Mouse (Mus musculus) layer of hippocampus, adult 2 months (tissue): ENCODE data around the gene Gm43720. TPM values are rescaled to one million over a fixed set of nuclear protein-coding genes. Genes with fewer than 3 reads are reported as not detected.

ENCODE experiments used
- DNase-seq, 2 experiments: peaks; one replicate each; pipeline ENCODE4 v3.0.0; 2022; ENCODE audit warnings: low spot score in 2 of 2
- H3K27ac ChIP-seq: fragments of 200-600 bp; 2 replicates; pipeline ENCODE4 v1.8.1; 2022
- H3K4me3 ChIP-seq: fragments of 200-600 bp; 2 replicates; pipeline ENCODE4 v1.8.1; 2022; ENCODE audit warnings: mild to moderate bottlenecking
- CTCF ChIP-seq: fragments of 200-600 bp; conservative IDR thresholded peaks from 2 replicates; pipeline ENCODE4 v1.8.1; 2022; ENCODE audit warnings: antibody characterized with exemption, mild to moderate bottlenecking, moderate library complexity
- total RNA-seq, 2 experiments: library from RNA; stranded (reverse); gene quantifications; 2 replicates each; pipeline ENCODE4 v1.2.3; 2021

The Gm43720 gene
- total RNA-seq, 2 experiments from 2014 or later, result 0.12 TPM; not detected in 1

GRCm38 (mm10) chr5:138258078-138258477 lies 21.7 kb downstream of the Gm43720 start:
- no peak for TF ChIP-seq CTCF
- Histone ChIP-seq H3K4me3 (no peak overlapping the region), H3K27ac (no peak overlapping the region)
- no peak for DNase-seq

- H3K27ac ChIP-seq, result no peak overlapping the region
- no peak for TF ChIP-seq CTCF
- DNase-seq, result no peak
- no peak overlapping the region for H3K4me3 ChIP-seq
These were observed 22.2 kb downstream of the Gm43720 start for GRCm38 (mm10) chr5:138257585-138257978.

- H3K27ac ChIP-seq, result no peak overlapping the region
- no peak overlapping the region for H3K4me3 ChIP-seq
- no peak for TF ChIP-seq CTCF
- DNase-seq, result no peak
These were observed 22.7 kb downstream of the Gm43720 start for GRCm38 (mm10) chr5:138256966-138257584.

- H3K27ac ChIP-seq, result peak overlapping the region; percentile 93
- no peak for TF ChIP-seq CTCF
- DNase-seq, result peak in 1 of 2 experiments; percentile 23
- H3K4me3 ChIP-seq, result peak overlapping the region; percentile 95
These were observed 23.7 kb downstream of the Gm43720 start for GRCm38 (mm10) chr5:138256094-138256467.

- Histone ChIP-seq H3K27ac (peak within 1 kb of the TSS; percentile 93), H3K4me3 (peak within 1 kb of the TSS; percentile 95)
- DNase-seq, result peak; percentile 91 to 97
- TF ChIP-seq CTCF, result peak; percentile 22
These were observed 24.2 kb downstream of the Gm43720 start, which contains the start of gene Lamtor4 for GRCm38 (mm10) chr5:138255353-138256093. Gene Lamtor4 (plus strand): TSS chr5:138255482.

GRCm38 (mm10) chr5:138253061-138253460 lies 26.7 kb downstream of the Gm43720 start:
- DNase-seq, result no peak
- no peak overlapping the region for H3K4me3 ChIP-seq
- H3K27ac ChIP-seq, result no peak overlapping the region
- no peak; the same call in 1 of the 2 replicates for TF ChIP-seq CTCF

- no peak overlapping the region for H3K27ac ChIP-seq
- no peak overlapping the region for H3K4me3 ChIP-seq
- DNase-seq, result no peak
- no peak for TF ChIP-seq CTCF
These were observed 28.6 kb downstream of the Gm43720 start for GRCm38 (mm10) chr5:138251144-138251543.

- DNase-seq, result no peak
- TF ChIP-seq CTCF, result no peak
- no peak overlapping the region for H3K4me3 ChIP-seq
- H3K27ac ChIP-seq, result no peak overlapping the region
These were observed 38.2 kb downstream of the Gm43720 start for GRCm38 (mm10) chr5:138241511-138241910.

- Histone ChIP-seq H3K27ac (no peak overlapping the region), H3K4me3 (no peak overlapping the region)
- DNase-seq, result no peak
- no peak for TF ChIP-seq CTCF
These were observed 45.5 kb downstream of the Gm43720 start for GRCm38 (mm10) chr5:138234224-138234623.

- no peak overlapping the region for H3K27ac ChIP-seq
- H3K4me3 ChIP-seq, result no peak overlapping the region
- no peak for TF ChIP-seq CTCF
- DNase-seq, result no peak
These were observed 46.0 kb downstream of the Gm43720 start for GRCm38 (mm10) chr5:138233778-138234177.

- no peak for DNase-seq
- no peak for TF ChIP-seq CTCF
- no peak overlapping the region for H3K4me3 ChIP-seq
- H3K27ac ChIP-seq, result no peak overlapping the region
These were observed 50.2 kb downstream of the Gm43720 start for GRCm38 (mm10) chr5:138229511-138229910.

GRCm38 (mm10) chr5:138228026-138228425 lies 51.7 kb downstream of the Gm43720 start:
- Histone ChIP-seq H3K27ac (no peak overlapping the region), H3K4me3 (no peak overlapping the region)
- peak; percentile 74 for TF ChIP-seq CTCF
- DNase-seq, result no peak

- DNase-seq, result no peak
- H3K4me3 ChIP-seq, result no peak overlapping the region
These were observed 52.4 kb downstream of the Gm43720 start for GRCm38 (mm10) chr5:138227367-138227766.

GRCm38 (mm10) chr5:138226491-138226890 lies 53.3 kb downstream of the Gm43720 start:
- Histone ChIP-seq H3K4me3 (no peak overlapping the region), H3K27ac (no peak overlapping the region)
- DNase-seq, result no peak
- TF ChIP-seq CTCF, result no peak

More at GRCm38 (mm10) chr5:138227367-138227766, 52.4 kb downstream of the Gm43720 start:
- H3K27ac ChIP-seq, result no peak overlapping the region
- TF ChIP-seq CTCF, result no peak
